Mouse (Mus musculus) liver, embryonic 13.5 days (tissue): ENCODE data around the gene Armc7. TPM values are rescaled to one million over a fixed set of nuclear protein-coding genes. Genes with fewer than 3 reads are reported as not detected.
A peak's percentile ranks its signal among the peaks of the same experiment; 100 is the strongest.
"Not testable (repeated sequence)": the region's sequence is repeated elsewhere in the genome, so short reads cannot be mapped to it uniquely, and the experiment has no call there.

Experiments
- ATAC-seq: fragments of 200-750 bp; cut with Nextera tagmentation; 2 replicates; pipeline ENCODE4 v1.8.0; 2017; ENCODE audit warnings: low read depth, mild to moderate bottlenecking, moderate number of reproducible peaks, moderate library complexity
- DNase-seq: peaks from one replicate; pipeline ENCODE4 v3.0.0; 2022
- H3K27ac ChIP-seq: fragments of 300-500 bp; sonication (generic); 2 replicates; pipeline ENCODE4 v1.5.1; 2015; ENCODE audit warnings: moderate library complexity, mild to moderate bottlenecking, inconsistent platforms
- H3K27me3 ChIP-seq: fragments of 300-500 bp; sonication (generic); 2 replicates; pipeline ENCODE4 v1.6.1; 2015; ENCODE audit warnings: mild to moderate bottlenecking, inconsistent platforms
- H3K36me3 ChIP-seq: fragments of 300-500 bp; sonication (generic); 2 replicates; pipeline ENCODE4 v1.6.1; 2015; ENCODE audit warnings: mild to moderate bottlenecking, inconsistent platforms
- H3K4me1 ChIP-seq: fragments of 300-500 bp; sonication (generic); replicated peaks from 2 replicates; pipeline ENCODE4 v1.6.1; 2015; ENCODE audit warnings: inconsistent platforms
- H3K4me2 ChIP-seq: fragments of 300-500 bp; sonication (generic); 2 replicates; pipeline ENCODE4 v1.6.1; 2015; ENCODE audit warnings: inconsistent platforms, mild to moderate bottlenecking, moderate library complexity
- H3K4me3 ChIP-seq: fragments of 300-500 bp; sonication (generic); replicated peaks from 2 replicates; pipeline ENCODE4 v1.5.1; 2015; ENCODE audit warnings: mild to moderate bottlenecking, inconsistent platforms
- H3K9ac ChIP-seq: fragments of 300-500 bp; sonication (generic); 2 replicates; pipeline ENCODE4 v1.6.1; 2015; ENCODE audit warnings: mild to moderate bottlenecking, inconsistent platforms
- H3K9me3 ChIP-seq: fragments of 300-500 bp; sonication (generic); replicated peaks from 2 replicates; pipeline ENCODE4 v1.6.1; 2016; ENCODE audit warnings: inconsistent platforms
- WGBS: fragments of 180-500 bp; shearing (Covaris S2); methylation state at CpG from one replicate; pipeline ENCODE4 v1.1.7; 2015; ENCODE audit not compliant: insufficient replicate concordance; 5-methylcytosine and 5-hydroxymethylcytosine counted together
- polyA plus RNA-seq: library from polyadenylated mRNA; unstranded; fragments of >200 nt; fragmentation: Nextera tagmentation; extraction: Ambion mirVana; gene quantifications from 2 replicates; pipeline ENCODE4 v1.2.1, GENCODE M21; 2015

Armc7 gene
- polyA plus RNA-seq, 1 experiment from 2014 or later: 3.2 TPM

GRCm38 (mm10) chr11:115475758-115476237 is 331 bp downstream of the Armc7 start:
- DNase-seq: no peak
- H3K4me3 ChIP-seq: peak overlapping the region; percentile 89
- peak overlapping the region; percentile 78 for H3K27ac ChIP-seq
- H3K27me3 ChIP-seq: no peaks in the 10 kb centered on the region
- peak overlapping the region; percentile 96 for H3K4me2 ChIP-seq
- ATAC-seq: peak; percentile 45
- H3K9ac ChIP-seq: peak overlapping the region; percentile 90
- 2% methylated on average over 28 of the region's 28 CpGs for whole genome bisulfite sequencing
- peaks cover 45% of the 10 kb centered on the region for H3K4me1 ChIP-seq
- no peaks in the 10 kb centered on the region for H3K9me3 ChIP-seq
- H3K36me3 ChIP-seq: no peaks in the 10 kb centered on the region

GRCm38 (mm10) chr11:115476630-115477029 is 1.2 kb downstream of the Armc7 start:
- Histone ChIP-seq H3K9ac (peak overlapping the region; percentile 90), H3K4me1 (peaks cover 45% of the 10 kb centered on the region), H3K4me3 (peak overlapping the region; percentile 89), H3K27ac (0 out of 2 replicates have a peak overlapping the region, but pooled peaks have one; percentile 27), H3K4me2 (peak overlapping the region; percentile 96)
- DNase-seq, H3K27me3 ChIP-seq, ATAC-seq, H3K36me3 ChIP-seq, H3K9me3 ChIP-seq: not testable (repeated sequence)
- 75% methylated on average over 4 of the region's 4 CpGs for WGBS

- Histone ChIP-seq H3K4me3 (0 out of 2 replicates have a peak overlapping the region, but pooled peaks have one; percentile 89), H3K27ac (0 out of 2 replicates have a peak overlapping the region, but pooled peaks have one; percentile 27), H3K4me1 (peaks cover 44% of the 10 kb centered on the region), H3K4me2 (peak overlapping the region; percentile 96)
- H3K27me3 ChIP-seq, H3K9me3 ChIP-seq, ATAC-seq, H3K36me3 ChIP-seq, DNase-seq, H3K9ac ChIP-seq: not testable (repeated sequence)
- WGBS: 47% methylated on average over 7 of the region's 7 CpGs
Observed at GRCm38 (mm10) chr11:115477388-115477787, 1.9 kb downstream of the Armc7 start.

GRCm38 (mm10) chr11:115478296-115478938 is 3.0 kb downstream of the Armc7 start:
- Histone ChIP-seq H3K9ac (no peak overlapping the region), H3K4me3 (no peak overlapping the region), H3K36me3 (no peaks in the 10 kb centered on the region), H3K4me2 (no peak overlapping the region), H3K27me3 (no peaks in the 10 kb centered on the region), H3K4me1 (peaks cover 37% of the 10 kb centered on the region), H3K27ac (no peak overlapping the region), H3K9me3 (no peaks in the 10 kb centered on the region)
- ATAC-seq (no peak), DNase-seq (no peak)
- 65% methylated on average over 9 of the region's 9 CpGs for WGBS

GRCm38 (mm10) chr11:115481553-115482259 is 6.2 kb downstream of the Armc7 start:
- Histone ChIP-seq H3K4me2 (no peak overlapping the region), H3K27me3 (no peaks in the 10 kb centered on the region), H3K4me1 (peaks cover 8% of the 10 kb centered on the region), H3K36me3 (no peaks in the 10 kb centered on the region), H3K4me3 (no peak overlapping the region), H3K9me3 (no peaks in the 10 kb centered on the region), H3K27ac (no peak overlapping the region), H3K9ac (no peak overlapping the region)
- DNase-seq (no peak), ATAC-seq (no peak)
- WGBS: 74% methylated on average over 6 of the region's 6 CpGs

- H3K9me3 ChIP-seq: no peaks in the 10 kb centered on the region
- WGBS: 70% methylated on average over 11 of the region's 11 CpGs
- no peak overlapping the region for H3K4me3 ChIP-seq
- H3K9ac ChIP-seq: no peak overlapping the region
- H3K36me3 ChIP-seq: no peaks in the 10 kb centered on the region
- DNase-seq (no peak), ATAC-seq (no peak)
- H3K4me1 ChIP-seq: no peaks in the 10 kb centered on the region
- H3K4me2 ChIP-seq: no peak overlapping the region
- H3K27ac ChIP-seq: no peak overlapping the region
- H3K27me3 ChIP-seq: no peaks in the 10 kb centered on the region
Observed at GRCm38 (mm10) chr11:115483278-115483677, 7.8 kb downstream of the Armc7 start.

GRCm38 (mm10) chr11:115483726-115484125 is 8.3 kb downstream of the Armc7 start:
- ATAC-seq (no peak), DNase-seq (peak; percentile 66)
- no peaks in the 10 kb centered on the region for H3K27me3 ChIP-seq
- no peak overlapping the region for H3K4me2 ChIP-seq
- H3K4me1 ChIP-seq: no peaks in the 10 kb centered on the region
- H3K36me3 ChIP-seq: 0 out of 2 replicates have a peak, but pooled peaks cover under 1% of the 10 kb centered on the region
- no peak overlapping the region for H3K27ac ChIP-seq
- H3K9me3 ChIP-seq: no peaks in the 10 kb centered on the region
- H3K4me3 ChIP-seq: no peak overlapping the region
- no peak overlapping the region for H3K9ac ChIP-seq
- 19% methylated on average over 6 of the region's 6 CpGs for WGBS

- H3K4me3 ChIP-seq: no peak overlapping the region
- no peak overlapping the region for H3K27ac ChIP-seq
- ATAC-seq: no peak
- H3K9me3 ChIP-seq: no peaks in the 10 kb centered on the region
- no peak overlapping the region for H3K4me2 ChIP-seq
- H3K9ac ChIP-seq: no peak overlapping the region
- DNase-seq: no peak
- H3K27me3 ChIP-seq: no peaks in the 10 kb centered on the region
- H3K4me1 ChIP-seq: peaks cover 4% of the 10 kb centered on the region
- H3K36me3 ChIP-seq: peaks cover 14% of the 10 kb centered on the region; the same call in 1 of the 2 replicates
- whole genome bisulfite sequencing: 83% methylated on average over 12 of the region's 12 CpGs
Observed at GRCm38 (mm10) chr11:115485155-115485554, 9.7 kb downstream of the Armc7 start.

GRCm38 (mm10) chr11:115488551-115489104 is 13.2 kb downstream of the Armc7 start:
- H3K36me3 ChIP-seq: peaks cover 15% of the 10 kb centered on the region; the same call in 1 of the 2 replicates
- no peak for ATAC-seq
- H3K9ac ChIP-seq: no peak overlapping the region
- no peaks in the 10 kb centered on the region for H3K9me3 ChIP-seq
- H3K4me2 ChIP-seq: no peak overlapping the region
- no peaks in the 10 kb centered on the region for H3K27me3 ChIP-seq
- peaks cover 27% of the 10 kb centered on the region for H3K4me1 ChIP-seq
- no peak overlapping the region for H3K27ac ChIP-seq
- WGBS: 85% methylated on average over 19 of the region's 19 CpGs
- no peak overlapping the region for H3K4me3 ChIP-seq
- no peak for DNase-seq

- H3K4me2 ChIP-seq: peak overlapping the region; percentile 89
- DNase-seq: no peak
- peaks cover 15% of the 10 kb centered on the region; the same call in 1 of the 2 replicates for H3K36me3 ChIP-seq
- peak overlapping the region; percentile 81 for H3K4me3 ChIP-seq
- peak; percentile 39 for ATAC-seq
- 24% methylated on average over 25 of the region's 25 CpGs for WGBS
- H3K9me3 ChIP-seq: no peaks in the 10 kb centered on the region
- peak overlapping the region; percentile 84 for H3K9ac ChIP-seq
- peaks cover 31% of the 10 kb centered on the region for H3K4me1 ChIP-seq
- peak overlapping the region; percentile 88 for H3K27ac ChIP-seq
- H3K27me3 ChIP-seq: no peaks in the 10 kb centered on the region
Observed at GRCm38 (mm10) chr11:115490441-115491355, 15.2 kb downstream of the Armc7 start.
